Mouse (Mus musculus) spleen, adult 12 weeks (tissue): ENCODE measurements at regions not wholly inside any gene's neighbourhood (a gene's known extent, or its start where the extent isn't known, plus 50 kb on each side); places are given as distances from the start of the nearest gene placed in this dataset.
"Not testable (repeated sequence)": the region's sequence is repeated elsewhere in the genome, so short reads cannot be mapped to it uniquely, and the experiment has no call there.

Source experiments
- DNase-seq: peaks from one replicate; pipeline ENCODE4 v3.0.0; 2022; ENCODE audit warnings: low spot score

DNA sequence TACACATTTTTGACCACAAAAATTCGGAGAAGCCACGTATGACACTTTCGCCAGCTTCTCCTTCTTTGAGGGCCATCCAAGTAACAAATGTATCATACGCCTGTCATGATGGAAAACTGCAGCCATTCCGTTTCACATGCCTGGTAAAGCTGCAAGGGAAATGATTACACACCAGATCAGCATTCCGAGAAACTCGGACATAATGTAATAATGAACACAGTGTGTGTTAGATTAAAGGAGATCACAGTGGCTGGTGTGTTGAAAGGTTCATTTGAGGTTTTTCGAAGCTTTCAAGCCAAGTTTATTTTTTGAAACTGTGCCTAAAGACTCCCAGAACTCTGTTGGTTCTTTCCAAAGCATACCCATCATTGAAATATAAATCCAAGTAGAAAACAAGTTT, 137.8 kb upstream of the Mad2l1 start:
- no peak for DNase-seq

- no peak for DNase-seq
Measured at GRCm38 (mm10) chr6:66398674-66399073, 136.5 kb upstream of the Mad2l1 start.

- no peak for DNase-seq
Measured at GRCm38 (mm10) chr6:66399091-66399755, 136.0 kb upstream of the Mad2l1 start.

GRCm38 (mm10) chr6:66401468-66401867, 133.7 kb upstream of the Mad2l1 start:
- no peak for DNase-seq

GRCm38 (mm10) chr6:66401868-66402440, 133.2 kb upstream of the Mad2l1 start:
- no peak for DNase-seq

DNA sequence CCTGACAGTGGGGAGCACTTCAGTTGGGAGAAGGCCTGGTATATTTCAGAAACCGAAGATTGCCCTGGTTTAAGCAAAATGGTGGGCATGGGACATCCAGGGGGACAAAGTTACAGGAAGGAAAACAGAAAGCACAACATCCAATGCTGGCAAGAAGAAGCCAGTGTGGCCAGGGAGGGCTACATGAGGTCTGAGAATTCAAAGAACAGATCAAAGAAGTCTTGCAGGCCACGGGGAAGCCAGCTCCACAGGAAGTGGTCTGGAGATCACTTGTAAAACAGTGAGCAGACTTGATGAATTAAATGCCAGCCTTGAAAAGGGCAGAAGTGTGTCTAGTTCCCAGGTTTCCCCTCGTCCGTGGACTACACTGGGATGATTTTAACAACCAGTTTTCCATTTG, 120.4 kb upstream of the Mad2l1 start:
- DNase-seq: no peak

DNA sequence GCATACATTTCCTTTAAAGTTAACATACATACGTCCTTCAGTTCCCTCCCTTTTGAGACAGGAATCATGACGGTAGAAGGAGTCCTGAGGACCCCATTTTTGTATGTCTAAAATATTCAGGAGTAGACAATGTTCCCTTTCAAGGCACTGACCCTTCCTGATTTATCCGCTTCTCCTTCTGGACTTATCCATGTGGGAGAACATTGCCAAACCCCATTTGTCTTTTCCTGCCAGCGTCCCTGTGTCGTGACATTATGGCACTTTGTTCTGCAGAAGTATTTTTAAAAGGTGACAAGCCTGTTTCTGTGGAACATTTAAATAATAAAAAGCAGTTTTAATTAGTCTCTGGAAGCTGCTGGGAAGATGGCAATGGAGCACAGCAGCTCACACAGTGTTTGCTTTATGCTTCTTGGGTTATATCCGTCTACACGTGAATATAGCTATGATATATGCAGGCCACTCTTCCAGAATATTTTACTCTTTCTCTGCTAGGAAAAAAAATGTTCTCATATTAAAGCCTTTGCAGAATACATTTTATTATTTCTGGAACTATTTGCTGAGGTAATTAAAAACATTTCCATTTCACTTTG, 115.6 kb upstream of the Mad2l1 start:
- no peak for DNase-seq

DNA sequence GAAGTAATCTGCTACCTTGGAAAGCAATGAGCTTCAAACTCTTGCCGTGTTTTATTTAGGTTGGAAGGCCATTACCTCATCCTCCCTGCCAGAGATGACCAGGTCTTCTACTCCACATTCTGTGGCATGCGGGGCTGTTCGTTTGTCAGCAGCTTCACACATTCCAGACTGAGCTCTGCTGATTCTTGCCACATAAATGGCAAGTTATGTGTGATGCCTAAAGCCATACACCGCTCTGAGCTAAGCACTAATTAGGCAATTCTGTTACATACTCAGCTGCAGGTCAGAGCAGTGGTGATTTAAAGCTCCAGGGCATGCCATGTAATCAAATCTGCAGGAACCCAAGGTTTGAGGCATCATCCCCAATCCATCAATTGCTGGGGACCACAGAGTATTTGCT, 106.8 kb upstream of the Mad2l1 start:
- no peak for DNase-seq

DNA sequence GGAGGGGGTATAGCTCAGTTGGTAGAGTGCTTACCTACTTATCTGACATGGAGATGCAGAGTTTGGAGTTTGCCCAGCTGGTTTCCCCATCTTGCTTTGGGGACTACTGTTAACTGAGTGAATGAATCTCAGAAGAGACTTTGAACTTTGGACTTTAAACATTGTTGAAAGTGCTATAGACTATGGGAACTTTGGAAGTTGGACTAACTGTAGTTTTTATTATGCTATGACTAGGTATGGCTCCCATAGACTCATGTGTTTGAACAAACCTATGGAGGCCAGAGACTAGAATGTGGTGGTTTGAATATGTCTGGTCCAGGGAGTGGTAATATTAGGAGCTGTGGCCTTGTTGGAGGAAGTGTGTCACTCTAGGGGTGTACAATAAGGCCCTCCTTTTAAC, 84.8 kb upstream of the Mad2l1 start:
- DNase-seq: not testable (repeated sequence)

DNA sequence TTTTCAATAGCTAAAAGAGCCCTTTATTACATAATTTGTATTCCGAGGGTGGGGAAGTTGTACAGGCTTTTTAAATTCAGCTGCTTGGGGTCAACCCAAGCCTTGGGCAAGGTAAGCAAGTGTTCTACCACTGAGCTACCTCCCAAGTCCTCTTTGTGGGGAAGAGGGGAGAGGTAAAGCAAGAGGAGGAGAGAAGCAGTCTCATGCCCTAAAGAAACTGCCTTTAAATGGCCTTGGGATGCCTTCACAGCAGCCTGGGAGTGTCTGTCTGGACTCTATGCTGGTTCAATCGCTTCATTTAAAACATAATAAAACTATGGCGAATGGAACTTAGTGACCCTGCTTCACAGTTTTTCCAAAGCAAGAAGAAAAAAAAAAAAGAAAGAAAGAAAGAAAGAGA, 77.0 kb upstream of the Mad2l1 start:
- no peak for DNase-seq

- no peak for DNase-seq
Measured at GRCm38 (mm10) chr6:66464540-66464939, 70.7 kb upstream of the Mad2l1 start.

DNA sequence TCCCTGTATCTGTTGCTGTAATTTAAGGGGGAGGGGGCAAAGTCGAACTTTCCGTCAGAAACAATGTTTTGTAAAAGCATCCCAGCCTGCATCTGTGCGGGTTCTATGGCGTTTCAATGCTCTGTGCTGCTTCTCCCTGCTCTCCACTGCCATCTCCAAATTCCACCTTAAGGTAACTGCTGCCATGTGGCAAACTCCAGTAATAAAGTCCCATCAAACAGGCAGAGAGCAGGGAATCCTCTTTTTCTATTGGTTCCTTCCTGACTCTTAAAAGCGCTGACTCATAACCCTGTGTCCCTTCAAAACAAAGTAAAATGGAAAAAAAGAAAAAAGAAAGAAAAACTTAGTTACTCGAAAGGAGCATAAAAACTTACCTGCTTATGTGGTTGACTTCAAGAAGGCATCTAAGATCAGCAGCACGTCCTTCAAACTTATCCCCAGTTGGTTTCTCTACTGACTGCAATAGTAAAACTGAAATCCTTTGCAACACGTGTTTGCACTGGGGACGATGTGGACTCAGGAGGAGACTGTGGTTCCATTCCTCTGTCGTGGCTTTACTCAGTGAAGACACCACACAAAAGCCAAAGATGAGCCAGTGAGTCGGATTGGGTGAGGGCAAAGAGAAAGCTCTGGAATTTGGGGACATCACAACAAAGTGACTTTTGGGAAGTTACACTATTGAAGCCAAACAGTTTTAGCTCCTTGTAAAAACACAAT, 69.9 kb upstream of the Mad2l1 start:
- no peak for DNase-seq

GRCm38 (mm10) chr6:66466757-66467156, 68.4 kb upstream of the Mad2l1 start:
- DNase-seq: no peak

DNA sequence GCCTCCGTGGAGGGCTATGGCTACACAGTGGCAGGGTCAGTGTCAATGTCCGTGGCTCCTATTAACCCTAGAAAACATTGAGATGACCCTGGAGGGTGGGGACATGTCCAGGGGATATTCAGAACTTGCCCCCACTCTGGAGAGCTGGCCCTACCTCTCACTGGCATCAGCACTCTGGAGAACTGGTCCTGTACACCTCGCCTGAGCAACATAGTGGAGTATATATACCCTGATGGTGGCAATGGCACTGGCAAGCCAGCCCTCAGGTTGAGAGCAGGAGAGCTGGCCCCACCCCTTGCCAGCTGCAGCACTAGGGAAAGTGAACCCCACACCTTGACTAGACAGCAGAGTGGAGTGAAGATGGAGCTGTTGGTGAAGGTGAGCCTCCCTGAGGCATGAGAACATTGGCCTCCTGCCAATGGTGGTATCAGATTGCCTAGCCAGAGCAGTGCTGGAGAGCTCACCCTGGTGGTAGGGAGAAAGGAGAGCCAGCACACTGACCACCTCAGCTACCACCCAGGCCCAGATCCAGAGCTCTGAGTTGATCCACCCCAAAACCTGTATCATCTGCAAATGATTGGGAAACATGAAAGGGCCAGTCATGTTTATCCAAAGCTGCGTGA, 64.5 kb upstream of the Mad2l1 start:
- no peak for DNase-seq

GRCm38 (mm10) chr6:66471786-66472185, 63.4 kb upstream of the Mad2l1 start:
- DNase-seq: no peak

DNA sequence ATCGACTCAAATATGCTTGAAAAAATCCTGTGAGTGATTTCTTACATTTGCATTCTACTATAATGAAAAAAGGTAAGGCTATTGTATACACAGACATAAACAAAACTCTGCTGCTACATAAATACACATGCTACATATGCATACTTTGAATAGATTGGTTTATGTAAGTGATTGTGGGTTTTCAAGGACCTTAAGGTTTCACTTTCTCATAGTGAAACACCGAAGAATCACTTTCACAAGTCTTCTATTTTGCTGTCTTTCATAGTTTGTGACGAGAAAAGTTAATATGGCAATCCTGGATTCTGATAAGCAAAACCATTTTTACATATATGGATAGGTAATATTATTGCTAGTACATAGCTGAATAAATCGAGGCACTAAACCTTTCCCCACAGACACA, 62.5 kb upstream of the Mad2l1 start:
- DNase-seq: no peak

- no peak for DNase-seq
Measured at GRCm38 (mm10) chr6:66477575-66477974, 57.6 kb upstream of the Mad2l1 start.

DNA sequence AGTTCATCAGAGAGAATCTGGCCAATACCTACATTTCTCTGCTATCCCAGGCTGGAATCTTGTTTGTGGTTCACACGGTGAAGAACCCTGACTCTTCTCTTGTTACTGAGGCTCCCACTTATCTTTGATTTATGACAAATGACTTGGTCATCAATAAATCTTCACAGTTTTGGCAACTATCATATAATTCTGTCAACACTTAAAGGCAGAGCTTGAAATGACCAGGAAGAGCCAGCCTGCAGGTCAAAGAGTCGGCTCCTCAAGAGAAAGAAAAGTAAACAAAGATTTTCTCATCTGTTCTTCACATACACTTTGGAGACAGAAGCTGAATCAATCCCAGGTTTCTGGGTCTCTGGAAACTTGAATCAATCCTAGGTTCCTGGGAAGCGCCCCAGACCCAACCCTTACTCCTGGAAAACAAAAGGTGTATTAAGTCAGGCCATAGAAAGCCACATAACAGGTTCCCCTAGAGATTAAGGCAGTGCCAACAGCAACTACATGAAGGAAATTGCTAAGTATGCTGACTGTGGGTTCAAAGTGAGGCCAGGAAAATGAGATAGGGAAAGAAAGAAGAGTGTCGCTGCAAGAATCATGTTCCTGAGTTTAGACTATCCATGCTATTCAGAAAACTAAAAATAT, 56.7 kb upstream of the Mad2l1 start:
- DNase-seq: no peak

DNA sequence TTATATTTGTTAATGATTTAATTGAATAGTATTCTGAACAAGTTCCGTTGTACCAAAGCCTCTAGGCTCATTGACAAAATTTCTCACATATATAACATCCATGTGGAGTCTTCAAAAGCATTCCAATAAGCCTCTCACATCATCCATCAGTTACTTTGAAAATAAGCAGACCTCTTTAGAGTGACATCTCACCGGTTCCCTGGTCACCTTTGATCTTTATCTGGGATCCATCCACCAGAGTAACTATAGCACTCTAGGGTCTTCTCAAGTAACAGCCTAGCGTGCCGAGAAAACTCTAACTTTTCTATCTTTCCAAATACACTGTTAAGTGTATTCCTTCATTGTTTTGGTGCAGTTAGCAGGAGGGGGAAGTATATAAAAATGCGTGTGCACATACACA, 55.6 kb upstream of the Mad2l1 start:
- no peak for DNase-seq

DNA sequence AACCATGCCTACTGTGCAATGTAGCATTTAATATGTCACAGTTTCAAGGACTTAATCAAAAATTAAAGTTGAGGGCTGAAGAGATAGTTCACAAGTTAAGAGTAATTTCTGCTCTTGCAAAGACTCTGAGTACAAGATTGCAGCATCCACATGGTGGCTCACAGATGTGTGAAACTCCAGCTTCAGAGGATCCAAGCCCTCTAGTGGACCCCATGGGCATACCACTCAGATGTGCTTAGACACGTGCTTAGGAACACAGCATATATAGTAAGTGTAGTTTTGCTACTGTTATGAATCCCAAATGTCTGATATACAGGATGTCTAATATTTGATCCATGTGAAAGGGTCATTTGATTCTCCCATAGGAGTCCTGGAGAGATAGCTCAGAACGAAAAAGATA, 55.0 kb upstream of the Mad2l1 start:
- no peak for DNase-seq

GRCm38 (mm10) chr6:66482797-66483196, 52.4 kb upstream of the Mad2l1 start:
- no peak for DNase-seq
